Mouse (Mus musculus) CD8-positive naive resting alpha-beta T cell, adult 2 months (primary cell): ENCODE measurements around the gene Csn1s2a.
"Not testable (repeated sequence)": the region's sequence is repeated elsewhere in the genome, so short reads cannot be mapped to it uniquely, and the experiment has no call there.

Experiments used
- DNase-seq, 2 experiments: peaks; one replicate each; pipeline ENCODE4 v3.0.0; 2022; ENCODE audit warnings: low read depth in 2 of 2, low spot score in 2 of 2

The Csn1s2a gene

DNA sequence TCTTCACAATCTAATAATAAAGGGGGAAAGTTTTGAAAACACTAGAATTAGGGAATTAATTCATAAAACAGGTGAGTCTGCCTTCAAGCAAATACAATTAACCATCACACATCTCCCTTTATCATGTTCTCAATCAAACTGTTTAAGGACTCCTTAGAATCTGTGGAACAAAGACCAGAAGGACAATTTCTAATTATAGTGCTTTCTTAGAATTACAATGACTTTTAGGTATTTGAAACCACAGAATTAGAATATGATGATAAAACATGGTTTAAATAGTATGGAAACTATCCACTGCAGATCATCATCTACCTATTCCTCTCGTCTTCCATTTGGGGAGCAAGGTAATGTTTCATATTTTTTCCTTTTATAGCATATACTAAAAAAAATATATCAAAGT, at the start of gene Csn1s2a:
Gene Csn1s2a, plus strand, starts transcription at position 301 of the 400 bp plus-strand sequence.
- DNase-seq, result no peak

DNA sequence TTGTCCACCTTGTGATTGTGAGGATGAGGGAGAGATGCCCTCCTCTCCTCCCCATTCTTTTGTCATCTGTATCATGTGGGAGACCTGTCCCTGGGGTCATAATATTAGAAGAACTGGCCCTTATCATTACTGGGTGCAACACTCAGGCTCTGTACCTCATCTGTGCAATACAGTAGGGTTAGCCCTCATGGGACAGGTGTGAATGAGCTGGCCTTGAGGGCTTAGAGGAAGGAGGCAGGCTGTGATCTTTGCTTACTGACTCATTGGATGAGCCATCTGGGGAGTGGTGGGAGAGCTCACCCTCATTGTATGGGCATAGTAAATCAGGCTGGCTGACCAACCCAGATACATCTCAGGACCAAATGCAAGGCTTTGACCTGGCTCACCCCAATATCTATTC, 39.5 kb upstream of the Csn1s2a start:
- no peak for DNase-seq

DNA sequence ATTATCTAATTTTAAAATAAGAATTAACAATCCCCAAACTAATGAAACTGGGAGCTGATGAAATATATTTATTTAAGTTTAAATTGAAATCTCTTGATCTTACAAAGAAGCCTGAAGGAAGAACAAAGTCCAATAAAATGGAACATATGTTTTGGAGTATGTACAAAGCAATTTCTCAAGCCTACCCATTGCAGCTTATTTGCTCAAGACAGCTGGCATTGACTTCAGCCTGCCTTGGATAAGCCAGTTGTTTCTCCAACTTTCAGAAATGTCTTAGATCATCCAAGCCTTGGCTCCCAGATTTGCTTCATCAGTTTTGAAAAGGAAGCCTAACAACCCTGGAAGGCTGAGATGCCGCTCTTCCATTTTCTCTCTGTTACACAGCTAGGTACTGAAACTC, 20.9 kb upstream of the Csn1s2a start:
- DNase-seq, result no peak

DNA sequence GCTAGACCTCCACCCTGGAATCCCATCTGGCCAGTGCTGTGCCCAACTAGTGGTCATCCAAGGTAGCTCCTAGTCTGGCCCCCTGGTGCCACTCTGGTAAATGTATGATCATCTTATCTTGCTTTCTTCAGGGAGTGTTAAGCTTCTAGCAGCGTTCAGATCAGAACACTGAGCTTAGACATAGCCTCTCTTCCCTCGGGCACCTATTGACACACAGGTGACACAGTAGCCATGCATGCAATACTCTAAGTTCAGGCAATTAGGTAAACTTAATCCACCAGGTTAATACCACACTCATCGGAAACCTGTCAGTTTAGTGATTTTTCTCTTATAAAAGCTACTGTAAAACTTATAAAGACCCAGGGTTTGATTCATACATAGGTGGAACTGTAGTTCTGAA, 9.8 kb upstream of the Csn1s2a start:
- no peak for DNase-seq

DNA sequence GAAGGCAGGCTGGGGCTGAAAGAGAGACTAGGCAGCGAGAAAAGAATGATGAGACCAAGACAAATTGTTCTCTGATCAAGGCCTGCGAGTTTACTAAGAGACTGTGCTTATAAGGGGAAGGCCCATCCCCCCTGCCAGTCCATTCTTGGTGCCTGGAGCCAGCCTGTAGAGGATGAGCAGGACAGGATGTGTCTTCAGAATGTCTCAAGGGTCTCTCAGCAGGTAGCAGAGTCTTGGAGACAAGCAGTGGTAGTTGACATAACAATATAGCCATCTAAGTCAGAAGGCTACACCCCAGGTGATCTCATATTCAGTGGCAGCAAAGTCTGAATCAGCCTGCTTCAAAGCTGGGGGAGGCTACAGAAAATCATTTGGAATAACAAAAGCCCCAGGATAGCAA, 2.2 kb upstream of the Csn1s2a start:
- DNase-seq, result not testable (repeated sequence)

DNA sequence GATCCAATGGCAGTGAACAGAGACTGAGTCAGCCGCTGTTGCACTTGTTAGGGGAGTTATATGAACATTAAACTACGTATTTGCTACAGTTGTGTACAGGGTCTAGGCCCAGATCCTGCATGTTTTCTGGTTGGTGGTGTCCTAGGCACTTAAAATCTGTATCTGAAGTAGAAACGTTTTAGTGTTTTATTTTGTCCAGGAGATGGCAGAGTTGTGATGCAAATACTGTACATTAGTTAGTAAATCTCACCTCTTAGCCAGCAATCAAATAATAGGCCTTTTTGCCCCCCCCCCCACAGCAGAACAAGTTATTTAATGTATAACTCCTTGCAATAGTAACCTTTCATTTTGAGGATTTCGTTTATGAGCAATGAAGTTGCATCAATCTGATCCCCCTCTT, 8.4 kb downstream of the Csn1s2a start:
- no peak for DNase-seq

DNA sequence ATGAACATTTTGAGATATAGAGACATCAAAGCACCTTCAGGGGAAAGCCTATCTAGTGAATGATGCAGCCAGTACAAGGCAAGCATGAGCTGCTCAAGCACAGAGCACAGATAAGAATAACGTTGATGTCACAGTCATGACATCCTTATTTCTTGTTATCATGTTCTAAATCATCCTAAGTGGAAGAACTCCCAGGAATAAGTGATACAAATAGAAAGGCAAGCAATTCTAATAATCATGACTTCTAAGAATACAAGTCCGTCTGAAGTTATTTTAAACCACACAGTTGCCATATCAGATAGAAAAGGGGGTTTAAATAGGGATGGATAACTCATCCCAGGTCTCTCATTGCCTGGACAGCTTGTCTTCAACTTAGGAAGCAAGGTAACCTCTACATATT, 33.4 kb downstream of the Csn1s2a start, which contains the start of gene Csn1s2b:
Gene Csn1s2b, plus strand, starts transcription at position 301 of the 400 bp plus-strand sequence.
- no peak for DNase-seq

DNA sequence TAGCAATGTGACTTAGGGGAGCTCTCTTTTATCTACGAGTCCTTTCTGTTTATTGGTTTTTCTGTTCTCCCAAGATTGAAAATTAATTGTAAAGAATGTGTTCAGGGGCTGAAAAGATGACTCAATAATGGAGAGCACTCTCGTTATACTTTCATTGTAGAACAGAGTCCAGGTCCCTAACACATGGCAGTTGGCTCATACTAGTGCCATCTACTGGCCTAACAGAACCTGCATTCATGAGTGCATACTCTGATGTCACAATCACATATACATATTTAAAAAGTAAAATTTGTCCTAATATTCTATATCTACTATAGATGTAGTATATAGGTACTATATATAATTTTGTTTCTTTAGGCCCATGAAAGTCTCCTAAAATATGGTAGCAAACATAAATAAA, 34.9 kb downstream of the Csn1s2a start:
- DNase-seq, result no peak

DNA sequence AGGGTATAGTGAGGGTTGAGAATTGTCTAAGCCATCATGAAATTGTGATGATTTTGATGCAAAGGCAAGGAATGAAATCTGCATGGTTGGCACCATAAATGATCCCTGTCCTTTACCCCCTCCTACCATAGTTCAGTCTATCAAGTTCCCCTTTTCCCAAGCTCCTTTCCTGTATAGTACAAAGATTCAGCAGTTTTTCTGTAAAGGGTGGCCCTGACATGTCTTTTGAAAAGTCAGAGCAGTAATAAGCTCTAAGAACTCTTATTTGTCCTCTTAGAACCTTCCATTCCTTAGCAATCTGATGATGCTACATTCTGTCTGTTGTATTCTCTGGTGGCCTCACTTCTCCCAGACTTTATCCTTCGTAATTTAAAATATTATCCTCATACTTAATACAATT, 51.0 kb downstream of the Csn1s2a start, which contains the start of gene Prr27:
Gene Prr27, plus strand, starts transcription at position 301 of the 400 bp plus-strand sequence.
- no peak for DNase-seq
